In the genomic region with DNA sequence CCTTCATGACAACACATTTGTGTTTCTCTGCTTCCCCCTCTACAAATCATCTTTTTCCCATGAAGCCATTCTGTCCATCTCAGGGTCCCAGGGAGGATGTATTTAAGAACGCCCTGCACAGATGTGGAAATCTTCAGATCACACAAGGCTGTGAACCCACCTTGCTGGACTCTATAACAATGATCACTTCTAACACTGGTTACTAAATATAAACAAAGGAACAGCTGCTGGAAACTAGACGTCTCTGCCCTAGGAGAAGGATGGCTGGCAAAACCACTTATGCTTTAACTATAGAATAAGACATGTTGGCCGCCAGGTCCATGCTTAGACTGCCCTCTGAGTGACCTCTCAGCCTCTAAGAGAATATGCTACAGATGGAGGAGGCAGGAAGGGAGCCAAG, we compare ENCODE assay signal across 17 mouse cellular contexts.
"Had no signal": no experiment of that assay in that cellular context is flagged by ENCODE, and none has a peak within 500 bp of the region (broad histone marks: within the 10 kb centered on the region; RNA-seq: fewer than 3 reads in every experiment).

No protein-coding gene starts in this region.

- H3K4me3 ChIP-seq: lung, embryonic 15.5 days; megakaryocyte, embryonic 14.5 days; midbrain, embryonic 13.5 days; midbrain, embryonic 15.5 days; neural tube, embryonic 12.5 days; stomach, embryonic 15.5 days had no signal

- H3K4me1 ChIP-seq: lung, embryonic 15.5 days; stomach, embryonic 15.5 days had no signal

- DNase-seq: liver, postnatal 0 days; lung, adult 2 months; lung, postnatal 14 days; lung, postnatal 36 days; right cerebral cortex, postnatal 14 days; thymus, adult 2 months; thymus, postnatal 25 days; thymus, postnatal 4 days had no signal

- H3K27me3 ChIP-seq: lung, embryonic 15.5 days; megakaryocyte, embryonic 14.5 days; midbrain, embryonic 13.5 days; midbrain, embryonic 15.5 days; neural tube, embryonic 12.5 days; stomach, embryonic 15.5 days had no signal

- H3K4me2 ChIP-seq: lung, embryonic 15.5 days; midbrain, embryonic 13.5 days; midbrain, embryonic 15.5 days; neural tube, embryonic 12.5 days; stomach, embryonic 15.5 days had no signal

- H3K9me3 ChIP-seq: lung, embryonic 15.5 days; megakaryocyte, embryonic 14.5 days; midbrain, embryonic 13.5 days; midbrain, embryonic 15.5 days; neural tube, embryonic 12.5 days; stomach, embryonic 15.5 days had no signal

- H3K27ac ChIP-seq: lung, embryonic 15.5 days; macrophage; midbrain, embryonic 15.5 days; neural tube, embryonic 12.5 days; stomach, embryonic 15.5 days; stomach, postnatal 0 days had no signal

- ATAC-seq: liver, postnatal 0 days; lung, postnatal 0 days; midbrain, embryonic 13.5 days; midbrain, embryonic 15.5 days had no signal

- H3K9ac ChIP-seq: liver, postnatal 0 days; lung, embryonic 15.5 days; midbrain, embryonic 13.5 days; midbrain, embryonic 15.5 days; neural tube, embryonic 12.5 days; stomach, embryonic 15.5 days had no signal

- H3K36me3 ChIP-seq: lung, embryonic 15.5 days; midbrain, embryonic 13.5 days; midbrain, embryonic 15.5 days; neural tube, embryonic 12.5 days; stomach, embryonic 15.5 days had no signal
